Mouse (Mus musculus): ENCODE measurements around the gene Clec18a. TPM values are rescaled to one million over a fixed set of nuclear protein-coding genes. Genes with fewer than 3 reads are reported as not detected.

Gene Clec18a
- total and polyA plus RNA-seq, 3 experiments = not detected

DNA sequence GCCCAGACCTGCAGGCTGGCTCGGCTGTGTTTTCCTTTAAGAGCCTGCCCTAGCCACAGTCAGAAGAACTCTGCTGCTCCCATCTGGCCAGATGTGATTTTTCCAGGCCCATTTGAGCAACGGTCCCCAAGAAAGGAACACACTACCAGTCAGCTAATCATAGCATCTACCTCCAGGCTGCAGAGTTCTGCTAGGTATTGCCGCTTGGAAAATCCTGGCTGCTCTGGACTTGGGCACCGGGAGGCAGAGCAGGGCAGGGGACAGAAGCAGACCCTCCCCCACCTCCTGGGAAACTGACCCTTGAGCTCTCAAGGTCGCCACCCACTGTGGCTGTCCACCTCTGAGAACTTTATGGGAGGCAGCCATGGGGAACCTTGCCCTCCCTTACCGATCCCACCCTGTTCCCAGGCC, 12.4 kb downstream of the Clec18a start:
- H3K27me3 ChIP-seq (ENCODE audit: control insufficient read depth in 1 of 2, insufficient read depth in 2 of 2, low read length in 2 of 2) = 0 out of 4 replicates have a peak, but pooled peaks cover 0 to 2% of the 10 kb centered on the region in 2 experiments
- no peaks in the 10 kb centered on the region for H3K79me2 ChIP-seq (ENCODE audit: control insufficient read depth, insufficient read depth, low read length, poor library complexity)
- no peaks in the 10 kb centered on the region for H3K36me3 ChIP-seq (ENCODE audit: control insufficient read depth in 1 of 2, insufficient read depth in 2 of 2, low read length in 2 of 2)
- DNase-seq (ENCODE audit: low read depth, low spot score) = peak; percentile 38
- peak; percentile 23 to 55 (median 39); a peak in 5 of 6 replicates for TF ChIP-seq CTCF (IDR thresholded peaks at IDR 0.05 in 2 of 3, conservative IDR thresholded peaks at IDR 0.05 in 1 of 3; ENCODE audit: control insufficient read depth in 1 of 3, insufficient read depth in 1 of 3, low read depth in 2 of 3, low read length in 3 of 3, poor library complexity in 1 of 3, severe bottlenecking in 1 of 3)
- peak; percentile 56 for TF ChIP-seq SMC3 (IDR thresholded peaks at IDR 0.05; ENCODE audit: low read depth, low read length)
- TF ChIP-seq MYC (IDR thresholded peaks at IDR 0.05; ENCODE audit: low read depth, low read length) = no peak
- TF ChIP-seq ZC3H11A (IDR thresholded peaks at IDR 0.05; ENCODE audit: low read depth, low read length) = peak; percentile 67
- TF ChIP-seq RAD21 (IDR thresholded peaks at IDR 0.05; ENCODE audit: low read depth, low read length) = peak; percentile 65
- H3K9ac ChIP-seq (ENCODE audit: control insufficient read depth, low read depth, low read length, poor library complexity, severe bottlenecking) = no peak overlapping the region
- no peaks in the 10 kb centered on the region for H3K4me1 ChIP-seq (ENCODE audit: control insufficient read depth in 1 of 2, insufficient read depth in 2 of 2, low read length in 2 of 2)
- H3K9me3 ChIP-seq (replicated peaks; ENCODE audit: insufficient read depth, low read length) = no peaks in the 10 kb centered on the region
- no peak overlapping the region for H3K4me3 ChIP-seq (ENCODE audit: control insufficient read depth in 1 of 2, insufficient read depth in 1 of 2, low read depth in 2 of 2, low read length in 2 of 2)
- H3K27ac ChIP-seq (ENCODE audit: control insufficient read depth, low read depth, low read length) = no peak overlapping the region

GRCm38 (mm10) chr8:111079461-111079860, 12.8 kb downstream of the Clec18a start:
- Histone ChIP-seq H3K9me3 (replicated peaks; ENCODE audit: insufficient read depth, low read length) (no peaks in the 10 kb centered on the region), H3K79me2 (ENCODE audit: control insufficient read depth, insufficient read depth, low read length, poor library complexity) (no peaks in the 10 kb centered on the region), H3K4me1 (ENCODE audit: control insufficient read depth in 1 of 2, insufficient read depth in 2 of 2, low read length in 2 of 2) (no peaks in the 10 kb centered on the region), H3K9ac (ENCODE audit: control insufficient read depth, low read depth, low read length, poor library complexity, severe bottlenecking) (no peak overlapping the region), H3K36me3 (ENCODE audit: control insufficient read depth in 1 of 2, insufficient read depth in 2 of 2, low read length in 2 of 2) (no peaks in the 10 kb centered on the region), H3K27me3 (ENCODE audit: control insufficient read depth in 1 of 2, insufficient read depth in 2 of 2, low read length in 2 of 2) (0 out of 4 replicates have a peak, but pooled peaks cover 0 to 2% of the 10 kb centered on the region in 2 experiments), H3K4me3 (ENCODE audit: control insufficient read depth in 1 of 2, insufficient read depth in 1 of 2, low read depth in 2 of 2, low read length in 2 of 2) (no peak overlapping the region), H3K27ac (ENCODE audit: control insufficient read depth, low read depth, low read length) (no peak overlapping the region)
- no peak for DNase-seq (ENCODE audit: low read depth, low spot score)
- no peak for TF ChIP-seq TCF12 (IDR thresholded peaks at IDR 0.05; ENCODE audit: low read depth, low read length)
- no peak for TF ChIP-seq ZKSCAN1 (IDR thresholded peaks at IDR 0.05; ENCODE audit: low read depth, low read length)
- no peak for TF ChIP-seq CTCF (IDR thresholded peaks at IDR 0.05 in 2 of 3, conservative IDR thresholded peaks at IDR 0.05 in 1 of 3; ENCODE audit: control insufficient read depth in 1 of 3, insufficient read depth in 1 of 3, low read depth in 2 of 3, low read length in 3 of 3, poor library complexity in 1 of 3, severe bottlenecking in 1 of 3)
- TF ChIP-seq ZC3H11A (IDR thresholded peaks at IDR 0.05; ENCODE audit: low read depth, low read length) = no peak
- no peak for TF ChIP-seq MAZ (IDR thresholded peaks at IDR 0.05; ENCODE audit: low read depth, low read length)
- no peak for TF ChIP-seq RAD21 (IDR thresholded peaks at IDR 0.05; ENCODE audit: low read depth, low read length)
- no peak for TF ChIP-seq MEF2A (IDR thresholded peaks at IDR 0.05; ENCODE audit: extremely low read depth, insufficient replicate concordance, low read depth, low read length, poor library complexity, severe bottlenecking)
- no peak for TF ChIP-seq EP300 (IDR thresholded peaks at IDR 0.05; ENCODE audit: low read depth in 1 of 2, low read length in 2 of 2)
- no peak for TF ChIP-seq TAL1 (IDR thresholded peaks at IDR 0.05; ENCODE audit: low read length)
- TF ChIP-seq MYC (IDR thresholded peaks at IDR 0.05; ENCODE audit: low read depth, low read length) = no peak
- TF ChIP-seq POLR2A (IDR thresholded peaks at IDR 0.05; ENCODE audit: control insufficient read depth in 1 of 2, insufficient read depth in 1 of 2, low read depth in 1 of 2, low read length in 2 of 2, poor library complexity in 1 of 2) = no peak
- TF ChIP-seq USF2 (IDR thresholded peaks at IDR 0.05; ENCODE audit: borderline replicate concordance in 1 of 2, insufficient read depth in 1 of 2, low read depth in 1 of 2, low read length in 2 of 2) = no peak
- TF ChIP-seq UBTF (IDR thresholded peaks at IDR 0.05; ENCODE audit: borderline replicate concordance, insufficient read depth, low read depth, low read length) = no peak
- no peak for TF ChIP-seq RCOR1 (IDR thresholded peaks at IDR 0.05; ENCODE audit: low read depth, low read length)
- TF ChIP-seq KAT2A (conservative IDR thresholded peaks at IDR 0.05; ENCODE audit: low read depth, low read length) = no peak
- no peak for TF ChIP-seq NRF1 (IDR thresholded peaks at IDR 0.05; ENCODE audit: insufficient read depth, low read depth, low read length, poor library complexity, severe bottlenecking)
- TF ChIP-seq CHD1 (IDR thresholded peaks at IDR 0.05; ENCODE audit: low read depth, low read length) = no peak
- TF ChIP-seq TBP (IDR thresholded peaks at IDR 0.05; ENCODE audit: low read depth, low read length) = no peak
- TF ChIP-seq MAFK (IDR thresholded peaks at IDR 0.05; ENCODE audit: borderline replicate concordance, low read depth, low read length) = no peak
- no peak for TF ChIP-seq BHLHE40 (IDR thresholded peaks at IDR 0.05; ENCODE audit: borderline replicate concordance, low read depth, low read length)

All from MEL (cell line).